Mouse (Mus musculus) adrenal gland, adult 18-20 months (tissue): ENCODE data around the gene Mbl1. TPM values are rescaled to one million over a fixed set of nuclear protein-coding genes. Genes with fewer than 3 reads are reported as not detected.

Experiments used
- DNase-seq, 2 experiments: peaks; one replicate each; pipeline ENCODE4 v3.0.0; 2021 to 2022; ENCODE audit warnings: low spot score in 2 of 2
- long read RNA-seq, 2 experiments: library from polyadenylated mRNA; stranded (forward); transcript quantifications; one replicate each; pipeline ENCODE4 v2.0.0; 2021
- total RNA-seq, 2 experiments: library from RNA; stranded (reverse); gene quantifications; 1 replicate in 1 of 2; 2 replicates in 1 of 2; pipeline ENCODE4 v1.2.3; 2021

Gene Mbl1
- total RNA-seq: not detected
- long read RNA-seq, experiment 1: 0 reads
- long read RNA-seq, experiment 2: 0 reads

DNA sequence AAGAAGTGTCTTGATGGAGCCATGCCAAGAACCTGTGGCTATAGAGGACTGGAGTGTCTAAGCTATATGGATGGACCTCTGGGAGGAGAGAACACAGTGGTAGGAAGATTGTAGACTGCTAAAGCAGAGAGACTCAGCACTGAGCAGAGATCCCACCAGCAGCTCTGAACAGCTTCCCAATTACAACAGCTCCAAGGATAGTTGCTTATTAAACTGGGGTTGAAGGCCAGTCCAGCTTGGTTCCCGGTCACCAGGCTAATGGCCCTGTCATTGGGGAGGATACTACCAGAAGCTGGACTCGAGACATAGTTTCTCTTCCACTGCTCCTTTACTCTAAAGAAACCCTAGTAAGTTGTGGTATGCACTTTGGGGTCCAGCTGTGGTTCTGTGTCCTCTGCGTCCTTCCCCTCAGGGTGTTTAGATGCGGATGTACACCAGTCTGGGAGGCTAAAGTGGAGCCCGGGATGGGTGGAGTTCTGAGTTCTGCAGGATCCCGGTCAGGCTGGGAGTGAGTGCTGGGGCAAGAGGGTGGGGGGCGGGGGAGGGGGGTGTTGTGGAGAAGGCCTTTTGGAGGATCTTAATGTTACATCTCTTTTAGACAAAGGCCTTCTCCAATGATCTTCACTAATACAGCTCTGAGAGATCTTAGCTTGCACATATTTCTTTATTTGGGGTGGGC is at the start of gene Mbl1:
Gene Mbl1, plus strand, starts transcription at position 239 of the 679 bp plus-strand sequence.
- DNase-seq: no peak

DNA sequence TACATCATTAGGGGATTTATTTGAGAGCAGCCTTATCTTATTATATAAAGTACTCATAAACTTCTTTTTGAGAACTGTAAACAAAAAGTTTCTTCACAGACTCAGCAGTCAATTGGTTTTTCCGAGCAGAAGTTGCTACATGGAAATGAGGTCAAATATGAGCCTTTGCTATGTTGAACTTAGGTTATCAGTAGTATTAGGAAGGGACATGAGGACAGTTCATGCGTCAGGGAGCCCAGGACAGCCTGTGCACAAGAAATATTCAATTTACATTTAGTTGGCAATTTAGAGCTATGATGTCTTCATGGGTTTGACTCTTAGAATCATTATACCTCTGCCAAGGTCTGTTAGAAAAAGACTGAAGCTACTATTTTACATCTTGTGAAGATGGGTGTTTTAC is 49.0 kb upstream of the Mbl1 start:
- DNase-seq: no peak

DNA sequence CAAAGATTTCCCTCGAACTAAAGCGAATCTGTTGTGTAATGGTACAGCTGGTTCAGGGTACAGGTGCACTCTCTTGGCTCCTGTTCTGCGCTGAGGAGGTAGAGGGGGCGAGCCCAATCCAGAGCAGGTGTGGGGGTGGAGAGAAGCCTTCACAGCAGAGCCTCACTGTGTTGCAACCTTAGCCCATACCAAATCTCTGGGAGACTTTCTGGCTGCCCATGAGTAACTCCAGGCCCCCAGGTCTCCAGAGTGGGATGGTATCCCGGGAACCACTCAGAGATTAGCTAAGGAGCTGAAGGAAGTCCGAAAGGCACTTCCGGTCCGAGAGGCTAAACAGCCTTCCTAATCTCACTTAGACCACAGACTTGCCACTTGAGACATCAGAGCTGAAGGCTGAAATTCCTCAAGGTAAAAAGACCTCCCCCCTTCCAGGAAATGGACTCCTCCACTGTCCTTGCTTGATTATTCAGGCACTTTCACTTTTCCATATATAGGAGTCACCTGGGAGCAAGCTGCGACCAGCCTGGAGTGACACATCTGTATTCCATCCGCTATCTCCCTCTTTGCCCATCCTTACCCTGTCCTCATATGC is 46.3 kb upstream of the Mbl1 start, which contains the start of gene Mat1a:
Gene Mat1a, plus strand, starts transcription at position 183 of the 592 bp plus-strand sequence.
- no peak for DNase-seq

DNA sequence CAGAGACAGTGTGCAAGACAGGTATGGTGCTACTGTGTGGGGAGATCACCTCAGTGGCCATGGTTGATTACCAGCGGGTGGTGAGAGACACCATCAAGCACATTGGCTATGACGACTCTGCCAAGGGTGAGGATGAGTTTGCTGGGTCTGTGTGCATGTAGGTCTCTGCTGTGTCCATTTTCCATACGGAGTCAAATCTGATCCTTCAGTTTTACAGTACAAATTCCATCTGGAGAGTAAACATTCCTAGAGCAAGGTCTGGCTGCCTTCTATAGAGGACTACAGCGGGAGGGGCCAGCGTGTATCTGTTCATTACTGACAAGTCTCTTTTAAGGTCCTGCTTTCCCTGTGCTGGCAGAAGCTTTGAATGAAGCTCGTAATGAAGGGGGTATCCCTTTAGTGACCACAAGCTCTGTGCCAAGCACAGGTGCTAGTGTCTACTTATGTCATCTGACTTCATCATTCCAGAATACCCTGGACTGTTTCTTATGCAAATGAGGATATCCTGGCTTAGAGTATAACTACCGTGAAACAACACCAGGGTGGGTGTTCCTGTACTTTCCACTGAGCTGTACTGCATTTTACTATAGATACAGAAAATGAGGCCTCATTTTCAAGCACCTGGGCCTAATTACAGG is 40.1 kb upstream of the Mbl1 start:
- no peak for DNase-seq

DNA sequence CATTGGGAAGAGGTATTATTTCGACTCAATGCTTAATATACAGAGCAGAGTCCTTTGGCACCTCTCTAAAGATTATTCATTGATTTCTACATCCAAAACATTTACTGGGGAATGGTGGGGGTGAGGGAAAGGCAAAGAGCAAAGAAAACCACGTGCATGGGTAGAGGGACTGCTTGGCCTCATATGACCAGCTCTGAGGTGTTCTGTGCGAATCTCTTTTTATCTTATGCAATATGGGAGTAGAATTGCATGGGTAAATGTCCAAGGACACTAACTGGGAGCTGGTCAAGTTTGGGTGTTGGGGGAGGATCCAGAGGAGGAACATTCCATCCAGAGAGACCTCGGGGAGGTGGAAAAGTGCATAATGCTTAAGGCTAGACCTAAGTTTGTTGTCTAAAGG is 38.3 kb upstream of the Mbl1 start:
- DNase-seq: no peak

DNA sequence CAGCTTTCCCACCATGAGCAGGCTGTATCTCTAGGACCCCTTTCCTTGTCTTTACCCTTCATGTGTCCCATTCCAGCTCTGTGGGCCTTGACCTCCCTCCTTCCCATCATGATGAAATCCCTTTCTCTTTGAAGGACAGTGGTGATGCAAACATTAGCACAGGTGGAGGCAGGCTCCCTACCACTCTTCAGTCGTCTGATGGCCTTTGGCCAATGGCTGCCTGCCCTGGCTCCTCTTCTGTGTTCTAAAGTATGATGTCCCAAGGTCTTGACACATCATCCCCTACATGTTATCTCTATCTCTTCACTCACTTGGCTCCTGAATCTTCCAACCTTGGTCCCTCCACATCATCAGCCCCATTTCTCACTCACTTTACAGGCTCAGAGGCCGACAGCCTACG is 35.0 kb upstream of the Mbl1 start:
- DNase-seq: no peak

DNA sequence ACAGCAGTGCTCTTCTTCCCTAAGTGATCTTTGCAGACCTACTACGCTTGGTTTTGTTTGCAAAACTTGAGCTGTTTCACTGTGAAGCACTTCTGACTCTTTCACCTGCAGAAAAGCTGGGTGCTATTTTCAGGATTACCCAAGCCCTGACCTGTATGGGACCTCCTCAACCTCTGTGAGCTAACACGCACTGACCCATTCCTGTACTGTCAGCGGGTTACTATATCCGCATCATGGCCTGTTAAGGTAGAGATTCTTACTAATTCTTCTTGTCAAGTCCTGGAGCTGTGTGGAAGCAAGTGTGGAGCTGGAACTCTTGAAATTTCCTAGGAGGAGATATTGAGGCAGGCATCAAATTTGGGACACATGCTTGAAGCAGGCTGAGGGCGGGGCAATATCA is 26.6 kb upstream of the Mbl1 start:
- DNase-seq: no peak

DNA sequence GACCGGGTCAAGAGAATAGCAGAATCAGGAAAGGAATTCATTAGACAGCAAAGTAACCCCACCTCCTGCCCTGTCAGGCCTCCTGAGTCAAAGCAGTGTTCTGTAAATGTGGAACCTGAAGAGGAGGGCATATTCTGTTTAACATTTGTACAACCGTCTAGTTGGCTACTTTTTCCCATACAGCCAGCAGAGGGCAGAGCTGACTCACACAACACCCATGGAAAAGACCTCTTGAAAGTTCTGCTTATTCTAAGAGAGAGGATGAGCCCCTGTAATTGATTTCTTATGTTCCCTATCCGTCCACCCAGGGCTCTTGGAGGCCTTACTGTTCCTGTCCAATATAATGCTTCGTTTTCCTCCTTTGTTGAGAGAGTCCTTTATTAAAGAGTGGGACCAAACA is 23.3 kb upstream of the Mbl1 start:
- DNase-seq: peak in 1 of 2 experiments; percentile 11

DNA sequence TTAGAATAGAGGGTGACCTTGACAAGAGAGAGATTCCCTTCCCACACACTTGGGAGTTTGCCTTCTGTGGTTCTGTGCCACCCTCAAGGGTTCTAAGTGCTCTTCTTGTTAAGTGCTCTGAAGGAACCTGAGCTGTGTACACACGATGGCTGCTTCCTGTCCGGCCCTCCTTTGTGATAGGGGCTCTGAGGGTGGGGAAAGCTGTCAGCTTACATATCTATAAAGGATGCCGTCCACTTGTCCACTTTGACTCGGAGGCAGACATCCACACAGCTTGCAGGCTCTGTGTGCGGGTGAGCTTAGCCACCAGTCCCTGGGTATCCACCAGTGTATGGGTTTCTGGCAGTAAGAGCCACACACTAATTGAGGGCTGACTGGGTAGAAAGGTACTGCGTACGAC is 19.7 kb upstream of the Mbl1 start, which contains the start of gene Sftpa1:
Gene Sftpa1, plus strand, starts transcription at position 243 of the 400 bp plus-strand sequence.
- no peak for DNase-seq

DNA sequence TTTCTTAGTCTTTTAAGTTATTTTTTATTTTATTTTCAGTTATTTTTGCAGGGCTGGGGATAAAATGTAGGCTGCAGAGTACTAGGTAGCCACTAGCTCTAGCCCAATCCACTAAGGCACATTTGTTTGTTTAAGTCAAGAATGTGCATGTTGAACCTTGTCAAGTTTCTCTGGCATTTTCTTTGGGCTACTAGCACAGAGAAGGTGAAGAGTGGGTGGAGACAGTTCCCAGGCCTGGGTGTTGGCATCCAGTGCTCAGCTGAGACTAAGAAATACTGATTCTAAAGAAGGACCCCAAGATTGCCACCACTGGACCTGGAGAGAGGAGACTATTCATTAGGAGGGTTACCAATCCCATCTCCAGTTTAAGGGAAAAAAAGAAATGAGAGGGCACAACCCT is 14.3 kb upstream of the Mbl1 start:
- no peak for DNase-seq

DNA sequence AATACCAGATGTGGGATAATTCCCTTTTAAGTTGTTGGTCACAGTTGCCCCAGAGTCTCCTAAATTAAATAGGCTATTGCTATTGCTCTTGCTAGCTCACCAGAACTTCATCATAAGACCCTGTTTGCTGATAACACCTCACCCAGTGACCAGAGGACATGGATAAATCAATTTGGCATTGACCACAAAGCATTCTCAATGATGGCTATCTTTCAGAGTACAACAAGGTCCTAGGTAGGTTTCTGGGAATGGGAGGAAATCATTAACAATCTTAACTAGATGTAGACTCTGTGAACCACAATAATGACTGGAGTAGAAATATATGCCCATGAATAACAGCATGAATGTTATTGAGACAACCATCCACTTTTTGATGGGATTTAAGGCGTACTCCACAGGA is 10.6 kb upstream of the Mbl1 start:
- DNase-seq: no peak

DNA sequence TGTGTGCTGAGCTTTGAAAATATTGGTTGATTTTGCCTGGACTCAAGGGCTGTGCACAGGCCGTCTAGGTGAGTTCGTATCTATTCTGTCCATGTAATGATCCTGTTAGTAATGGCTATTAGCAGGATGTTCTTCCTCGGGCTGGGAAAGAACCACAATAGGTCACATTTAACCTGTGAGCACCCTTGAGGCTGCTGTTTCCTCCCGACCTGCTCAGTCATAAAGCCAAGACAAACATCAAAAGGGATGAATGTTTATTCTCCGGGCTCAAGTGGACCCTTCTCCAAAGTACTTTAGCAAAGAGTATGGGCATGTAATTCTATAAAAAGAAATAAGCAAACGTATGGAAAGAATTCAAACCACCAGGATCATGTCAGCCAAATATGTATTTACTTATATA is 5.2 kb upstream of the Mbl1 start:
- no peak for DNase-seq

DNA sequence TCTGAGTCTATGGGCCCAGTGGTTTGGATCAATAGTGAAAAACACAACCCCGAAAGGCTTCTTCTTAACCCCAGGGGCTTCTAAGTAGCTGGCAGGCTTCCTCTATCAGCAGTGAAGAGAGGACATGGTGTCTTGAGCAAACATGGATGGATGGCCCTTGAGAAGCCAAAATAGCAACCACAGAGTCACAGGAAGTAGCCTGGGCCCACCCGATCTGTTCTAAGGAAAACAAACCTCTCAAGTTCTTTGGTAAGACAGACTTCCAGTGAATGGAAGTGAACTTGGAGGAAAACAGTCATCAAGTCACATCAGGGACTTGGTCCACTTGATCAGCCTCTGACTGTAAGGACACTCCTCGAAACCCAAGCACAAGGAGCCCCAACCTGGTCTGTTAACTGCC is 4.3 kb upstream of the Mbl1 start:
- DNase-seq: no peak

DNA sequence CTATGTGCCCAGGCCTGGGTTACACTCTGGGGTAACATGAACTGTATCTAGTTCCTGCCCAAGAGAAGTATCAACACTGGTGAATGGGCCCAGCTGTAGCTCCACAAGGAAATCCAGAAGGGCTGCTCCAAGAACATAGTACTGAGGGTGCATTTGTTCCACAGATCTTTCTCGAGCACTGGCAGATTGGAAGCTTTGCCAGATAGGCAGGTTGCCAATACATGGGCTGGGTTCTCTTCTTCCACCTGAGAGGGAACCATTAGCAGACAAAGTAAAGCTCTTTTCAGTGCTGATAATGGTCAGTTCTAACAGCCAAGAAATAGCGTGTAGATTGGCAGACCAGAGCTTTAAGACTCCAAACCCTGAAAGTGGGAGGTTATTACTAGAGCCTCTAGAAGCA is 3.9 kb upstream of the Mbl1 start:
- no peak for DNase-seq

DNA sequence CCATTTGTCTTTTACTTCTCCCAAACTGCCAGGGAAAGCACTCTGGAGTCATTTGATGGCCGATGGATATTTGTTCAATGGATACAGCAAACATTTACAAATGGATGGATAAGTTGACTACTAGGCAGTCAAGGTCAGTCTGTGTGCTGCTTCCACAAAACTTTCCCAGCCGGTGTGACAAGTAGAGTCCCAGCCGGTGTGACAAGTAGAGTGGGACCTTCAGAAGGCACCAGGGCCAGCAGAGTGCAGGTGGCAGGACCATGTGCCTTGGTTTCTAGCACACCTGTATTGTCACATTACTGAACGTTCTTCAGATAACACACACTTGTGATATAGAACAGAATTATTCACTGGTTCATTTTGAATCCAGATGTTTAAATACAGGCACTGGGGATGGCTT is 8.8 kb downstream of the Mbl1 start:
- no peak for DNase-seq

DNA sequence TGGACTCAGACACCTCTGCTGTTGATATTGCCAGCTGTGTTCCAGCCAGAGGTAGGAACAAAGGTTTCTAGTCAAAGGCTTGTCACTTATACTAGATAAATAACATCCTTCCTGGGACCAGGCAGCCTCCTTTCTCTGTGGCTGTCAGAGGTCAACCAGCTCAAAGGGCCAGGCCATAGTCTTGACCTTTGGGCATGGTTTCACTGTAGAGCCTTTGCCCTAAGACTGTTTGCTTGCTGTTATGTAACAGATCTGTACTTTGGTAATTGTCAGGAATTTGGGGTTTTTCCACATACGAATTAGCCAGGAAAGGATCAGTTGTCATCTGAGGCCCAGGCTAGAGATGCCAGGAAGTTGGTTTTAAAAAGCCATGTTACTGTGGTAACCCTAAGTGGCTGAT is 9.5 kb downstream of the Mbl1 start:
- no peak for DNase-seq

DNA sequence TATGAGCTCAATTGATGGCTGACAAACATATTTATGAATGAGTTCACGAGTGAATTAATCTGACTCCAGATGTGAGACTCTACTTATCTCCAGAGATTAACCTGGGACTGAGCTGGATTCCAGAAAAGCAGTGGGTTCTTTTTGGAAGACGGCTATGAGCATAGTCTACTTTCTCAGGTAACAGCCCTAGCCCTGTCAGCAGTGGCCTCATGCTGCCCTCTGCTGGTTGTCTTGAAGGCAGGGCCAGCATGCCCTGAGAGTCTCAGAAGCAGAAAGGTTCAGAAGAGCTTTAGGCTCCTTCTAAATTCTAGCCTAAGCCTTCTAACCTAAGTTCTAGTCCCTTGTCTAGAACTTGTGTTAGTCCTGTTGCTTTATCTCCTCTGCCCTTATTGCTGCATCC is 11.4 kb downstream of the Mbl1 start:
- DNase-seq: peak; percentile 53 to 59

DNA sequence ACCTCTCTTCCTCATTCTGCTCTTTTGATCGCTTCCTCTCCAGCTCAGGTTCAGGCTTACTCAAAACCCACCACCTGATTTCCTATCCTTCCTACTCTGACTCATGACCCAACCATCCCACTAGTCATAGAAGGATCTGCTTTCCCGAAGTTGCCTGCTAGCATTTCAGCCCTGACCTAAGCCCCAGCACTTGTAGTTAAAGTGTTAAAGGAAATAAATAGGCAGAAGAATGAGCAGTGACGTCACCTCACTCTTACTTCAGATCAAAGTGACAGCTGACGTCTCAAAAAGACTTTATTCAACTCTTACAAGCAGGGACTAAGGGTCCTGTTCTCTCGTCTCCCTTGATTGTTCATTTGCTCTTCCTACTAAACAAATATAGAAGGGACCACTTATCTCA is 16.0 kb downstream of the Mbl1 start:
- DNase-seq: no peak

DNA sequence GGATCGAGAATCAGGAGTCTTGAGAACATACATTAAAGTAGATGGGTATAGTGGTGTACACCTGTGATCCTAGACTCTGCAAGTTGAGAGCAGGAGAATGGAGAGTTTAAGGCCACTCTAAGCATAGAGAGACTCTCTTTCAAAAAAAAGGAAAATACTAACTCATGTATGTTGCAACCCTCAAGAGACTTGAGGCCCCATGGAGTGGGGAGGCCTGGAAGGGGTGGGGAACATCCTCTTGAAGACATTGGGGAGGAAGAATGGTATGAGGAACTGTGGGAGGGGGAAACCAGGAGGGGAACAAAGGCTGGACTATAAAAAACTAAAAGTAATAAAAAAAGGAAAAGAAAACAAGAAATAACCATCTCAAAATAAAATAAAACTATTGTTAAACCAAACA is 17.3 kb downstream of the Mbl1 start:
- DNase-seq: no peak

DNA sequence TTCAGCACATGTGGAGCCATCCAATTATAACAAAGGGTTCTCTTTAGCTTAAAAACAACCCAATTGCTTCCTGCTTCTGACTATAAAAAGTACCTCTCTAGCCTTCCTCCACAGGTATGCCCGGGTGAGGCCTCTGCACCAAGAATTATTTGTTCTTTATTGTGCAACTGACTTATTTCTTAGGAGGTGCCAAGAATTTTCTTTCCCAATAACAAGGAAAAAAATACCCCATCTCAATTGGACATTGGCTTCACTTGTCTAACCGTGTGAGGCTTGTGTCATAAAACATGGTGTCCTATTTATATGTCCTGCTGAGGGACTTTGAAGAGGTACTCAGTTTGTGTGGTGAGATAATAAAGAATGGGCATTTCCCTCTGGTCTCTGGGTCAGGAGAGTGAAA is 19.3 kb downstream of the Mbl1 start:
- no peak for DNase-seq

DNA sequence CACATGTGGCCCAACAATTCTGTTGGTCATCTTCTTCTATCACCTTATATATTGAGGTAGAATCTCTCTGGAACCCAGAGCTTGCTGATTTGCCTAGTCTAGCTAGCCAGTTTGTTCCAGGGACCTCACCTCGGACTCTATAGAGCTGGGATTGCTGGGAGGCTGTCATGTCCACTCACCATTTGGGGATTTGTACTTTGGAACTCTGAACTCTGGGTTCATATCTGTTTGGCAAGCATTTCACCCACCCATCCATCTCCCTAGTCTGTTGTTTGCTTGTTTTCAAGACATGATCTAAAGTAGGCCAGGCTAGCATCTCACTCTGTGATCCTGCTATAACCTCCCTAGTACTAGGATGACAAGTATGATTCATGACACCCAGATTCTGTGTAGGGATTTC is 23.5 kb downstream of the Mbl1 start:
- no peak for DNase-seq

DNA sequence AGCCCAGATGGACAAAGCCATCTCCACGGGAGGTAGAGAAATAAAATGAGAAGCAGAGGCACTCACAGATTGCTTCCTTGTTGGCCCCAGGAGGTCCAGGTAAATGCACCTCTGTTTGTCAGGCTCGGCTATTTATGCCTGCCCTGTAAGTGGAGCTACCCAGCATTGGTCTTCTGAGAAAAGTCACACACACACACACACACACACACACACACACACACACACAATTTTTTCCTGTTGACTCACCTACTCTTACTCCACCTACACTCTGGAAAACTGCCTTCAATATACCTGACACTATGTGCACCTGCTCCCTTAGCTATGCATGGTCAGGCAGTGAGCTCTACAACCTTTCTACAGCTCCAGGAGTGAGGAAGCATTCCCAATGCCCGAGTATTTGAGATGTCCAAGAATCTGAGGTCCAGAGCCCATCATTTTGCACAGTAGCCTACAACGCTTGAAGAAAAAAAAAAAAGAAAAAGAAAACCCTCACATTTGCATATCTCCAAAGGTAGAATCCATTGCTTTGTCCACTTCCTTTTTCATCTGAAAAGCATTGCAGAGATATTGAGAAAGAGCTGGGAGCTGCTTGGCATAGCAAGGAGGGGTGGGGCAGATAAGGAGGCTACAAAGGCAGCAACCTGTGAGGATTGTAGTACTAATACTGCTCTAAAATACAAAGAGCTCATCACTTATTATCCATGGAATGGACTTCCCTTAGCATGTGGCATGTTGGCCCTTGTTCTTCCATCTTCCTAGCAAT is 34.0 kb downstream of the Mbl1 start, which contains the start of gene Sftpd:
Gene Sftpd, minus strand, starts transcription at position 91 of the 763 bp plus-strand sequence.
- no peak for DNase-seq
